Comparison of ENCODE assay signal across 18 mouse cellular contexts in the genomic region with DNA sequence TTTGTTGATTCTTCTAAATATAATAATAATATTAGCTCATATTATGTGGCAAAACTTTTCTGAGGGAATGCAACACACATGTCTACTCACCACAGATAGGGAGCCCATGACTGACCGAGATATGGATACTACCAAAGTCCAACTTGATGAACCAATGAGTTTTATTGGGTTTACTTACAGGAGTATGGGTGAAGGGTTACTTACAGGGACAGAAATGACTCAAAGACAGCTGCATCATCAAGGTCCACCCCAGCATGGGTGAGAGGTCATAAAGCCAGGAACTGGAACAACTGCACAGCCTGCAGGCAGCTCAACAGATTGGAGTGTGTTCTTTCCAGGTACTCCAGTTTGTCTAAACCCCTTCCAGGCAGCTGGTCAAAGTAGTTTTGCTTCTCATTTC.
"Had no signal": no experiment of that assay in that cellular context is flagged by ENCODE, and none has a peak within 500 bp of the region (broad histone marks: within the 10 kb centered on the region; RNA-seq: fewer than 3 reads in every experiment).

No protein-coding gene starts in this region.

- H3K4me1 ChIP-seq: midbrain, embryonic 10.5 days; midbrain, embryonic 12.5 days; neural tube, embryonic 13.5 days; neural tube, embryonic 15.5 days had no signal

- ATAC-seq: midbrain, embryonic 16.5 days had no signal

- H3K27ac ChIP-seq: liver, embryonic 14.5 days; midbrain, embryonic 10.5 days; midbrain, embryonic 12.5 days; neural tube, embryonic 13.5 days; neural tube, embryonic 15.5 days had no signal

- H3K9me3 ChIP-seq: midbrain, embryonic 10.5 days; midbrain, embryonic 12.5 days; neural tube, embryonic 13.5 days; neural tube, embryonic 15.5 days had no signal

- H3K9ac ChIP-seq: liver, embryonic 14.5 days; lung, embryonic 14.5 days; midbrain, embryonic 12.5 days; neural tube, embryonic 13.5 days; neural tube, embryonic 15.5 days had no signal

- H3K27me3 ChIP-seq: midbrain, embryonic 12.5 days; neural tube, embryonic 13.5 days; neural tube, embryonic 15.5 days had no signal

- H3K4me2 ChIP-seq: lung, embryonic 14.5 days; midbrain, embryonic 12.5 days; neural tube, embryonic 13.5 days; neural tube, embryonic 15.5 days had no signal

- DNase-seq: lung, adult 18-20 months; lung, embryonic 14.5 days; lung, postnatal 10 days; lung, postnatal 4 days; midbrain, embryonic 14.5 days; right cerebral cortex, postnatal 25 days; right cerebral cortex, postnatal 4 days; spleen, adult 18-20 months; thymus, adult 2 months; thymus, postnatal 14 days; thymus, postnatal 36 days had no signal

- H3K4me3 ChIP-seq: midbrain, embryonic 10.5 days; midbrain, embryonic 12.5 days; myocyte; neural tube, embryonic 13.5 days; neural tube, embryonic 15.5 days had no signal

- H3K36me3 ChIP-seq: midbrain, embryonic 10.5 days; midbrain, embryonic 12.5 days; neural tube, embryonic 13.5 days; neural tube, embryonic 15.5 days had no signal
